Mouse (Mus musculus): ENCODE measurements at regions not wholly inside any gene's neighbourhood (a gene's known extent, or its start where the extent isn't known, plus 50 kb on each side); places are given as distances from the start of the nearest gene placed in this dataset.

- Histone ChIP-seq H3K36me3 (ENCODE audit: insufficient read depth, low read length) (no peaks in the 10 kb centered on the region), H3K4me2 (replicated peaks; ENCODE audit: low read depth, low read length) (no peak overlapping the region), H3K27me3 (replicated peaks; ENCODE audit: insufficient read depth, low read length) (no peaks in the 10 kb centered on the region), H3K9ac (replicated peaks; ENCODE audit: low read depth) (no peak overlapping the region), H3K27ac (ENCODE audit: low read length) (no peak overlapping the region), H3K4me1 (ENCODE audit: insufficient read depth, low read depth, low read length) (no peaks in the 10 kb centered on the region), H3K9me3 (ENCODE audit: low read length) (no peaks in the 10 kb centered on the region), H3K4me3 (ENCODE audit: low read depth, low read length) (no peak overlapping the region)
- ATAC-seq = no peak
- 70% methylated on average over 9 of the region's 9 CpGs for WGBS
- no peak for DNase-seq (ENCODE audit: low spot score)
- no peak for TF ChIP-seq CTCF (IDR thresholded peaks at IDR 0.05)
- no peak for TF ChIP-seq EP300 (IDR thresholded peaks at IDR 0.05)
Observed at GRCm38 (mm10) chr15:24513926-24514325, 899.6 kb downstream of the Basp1 start.

- H3K4me3 ChIP-seq (ENCODE audit: low read depth, low read length) = no peak overlapping the region
- TF ChIP-seq CTCF (IDR thresholded peaks at IDR 0.05) = no peak
- TF ChIP-seq EP300 (IDR thresholded peaks at IDR 0.05) = no peak
- H3K4me1 ChIP-seq (ENCODE audit: insufficient read depth, low read depth, low read length) = no peaks in the 10 kb centered on the region
- no peak for ATAC-seq
- H3K9ac ChIP-seq (replicated peaks; ENCODE audit: low read depth) = no peak overlapping the region
- WGBS = 55% methylated on average over 9 of the region's 9 CpGs
- H3K27ac ChIP-seq (ENCODE audit: low read length) = no peak overlapping the region
- no peaks in the 10 kb centered on the region for H3K36me3 ChIP-seq (ENCODE audit: insufficient read depth, low read length)
- no peaks in the 10 kb centered on the region for H3K27me3 ChIP-seq (replicated peaks; ENCODE audit: insufficient read depth, low read length)
- H3K9me3 ChIP-seq (ENCODE audit: low read length) = no peaks in the 10 kb centered on the region
- no peak for DNase-seq (ENCODE audit: low spot score)
- H3K4me2 ChIP-seq (replicated peaks; ENCODE audit: low read depth, low read length) = no peak overlapping the region
Observed at GRCm38 (mm10) chr15:24501907-24502559, 911.5 kb downstream of the Basp1 start.

- H3K4me3 ChIP-seq (ENCODE audit: low read depth, low read length) = no peak overlapping the region
- no peak overlapping the region for H3K9ac ChIP-seq (replicated peaks; ENCODE audit: low read depth)
- TF ChIP-seq CTCF (IDR thresholded peaks at IDR 0.05) (no peak), EP300 (IDR thresholded peaks at IDR 0.05) (no peak)
- no peak for ATAC-seq
- no peak for DNase-seq (ENCODE audit: low spot score)
- H3K4me1 ChIP-seq (ENCODE audit: insufficient read depth, low read depth, low read length) = no peaks in the 10 kb centered on the region
- H3K4me2 ChIP-seq (replicated peaks; ENCODE audit: low read depth, low read length) = no peak overlapping the region
- H3K27me3 ChIP-seq (replicated peaks; ENCODE audit: insufficient read depth, low read length) = no peaks in the 10 kb centered on the region
- no peaks in the 10 kb centered on the region for H3K9me3 ChIP-seq (ENCODE audit: low read length)
- no peak overlapping the region for H3K27ac ChIP-seq (ENCODE audit: low read length)
- WGBS = 73% methylated on average over 2 of the region's 2 CpGs
- no peaks in the 10 kb centered on the region for H3K36me3 ChIP-seq (ENCODE audit: insufficient read depth, low read length)
Observed at GRCm38 (mm10) chr15:24486235-24486634, 927.3 kb downstream of the Basp1 start.

- DNase-seq (ENCODE audit: low spot score) (no peak), ATAC-seq (no peak)
- Histone ChIP-seq H3K4me3 (ENCODE audit: low read depth, low read length) (no peak overlapping the region), H3K4me2 (replicated peaks; ENCODE audit: low read depth, low read length) (no peak overlapping the region), H3K9me3 (ENCODE audit: low read length) (no peaks in the 10 kb centered on the region), H3K27me3 (replicated peaks; ENCODE audit: insufficient read depth, low read length) (no peaks in the 10 kb centered on the region), H3K4me1 (ENCODE audit: insufficient read depth, low read depth, low read length) (no peaks in the 10 kb centered on the region), H3K9ac (replicated peaks; ENCODE audit: low read depth) (no peak overlapping the region), H3K27ac (ENCODE audit: low read length) (no peak overlapping the region), H3K36me3 (ENCODE audit: insufficient read depth, low read length) (no peaks in the 10 kb centered on the region)
- 67% methylated on average over 1 of the region's 1 CpGs for WGBS
- TF ChIP-seq CTCF (IDR thresholded peaks at IDR 0.05) (no peak), EP300 (IDR thresholded peaks at IDR 0.05) (no peak)
Observed at GRCm38 (mm10) chr15:24468239-24468638, 945.3 kb downstream of the Basp1 start.

GRCm38 (mm10) chr15:24457726-24458125 is 955.8 kb downstream of the Basp1 start:
- no peaks in the 10 kb centered on the region for H3K36me3 ChIP-seq (ENCODE audit: insufficient read depth, low read length)

GRCm38 (mm10) chr15:24433083-24433482 is 980.5 kb downstream of the Basp1 start:
- Histone ChIP-seq H3K4me3 (ENCODE audit: low read depth, low read length) (no peak overlapping the region), H3K36me3 (ENCODE audit: insufficient read depth, low read length) (no peaks in the 10 kb centered on the region), H3K4me1 (ENCODE audit: insufficient read depth, low read depth, low read length) (no peaks in the 10 kb centered on the region), H3K4me2 (replicated peaks; ENCODE audit: low read depth, low read length) (no peak overlapping the region), H3K9ac (replicated peaks; ENCODE audit: low read depth) (no peak overlapping the region), H3K27me3 (replicated peaks; ENCODE audit: insufficient read depth, low read length) (no peaks in the 10 kb centered on the region), H3K27ac (ENCODE audit: low read length) (no peak overlapping the region), H3K9me3 (ENCODE audit: low read length) (no peaks in the 10 kb centered on the region)
- WGBS = 72% methylated on average over 1 of the region's 1 CpGs
- TF ChIP-seq EP300 (IDR thresholded peaks at IDR 0.05) (no peak), CTCF (IDR thresholded peaks at IDR 0.05) (no peak)
- no peak for ATAC-seq
- DNase-seq (ENCODE audit: low spot score) = no peak

More at GRCm38 (mm10) chr15:24457726-24458125, 955.8 kb downstream of the Basp1 start:
- Histone ChIP-seq H3K9me3 (ENCODE audit: low read length) (no peaks in the 10 kb centered on the region), H3K4me3 (ENCODE audit: low read depth, low read length) (no peak overlapping the region), H3K9ac (replicated peaks; ENCODE audit: low read depth) (no peak overlapping the region), H3K4me1 (ENCODE audit: insufficient read depth, low read depth, low read length) (no peaks in the 10 kb centered on the region), H3K27ac (ENCODE audit: low read length) (no peak overlapping the region), H3K4me2 (replicated peaks; ENCODE audit: low read depth, low read length) (no peak overlapping the region), H3K27me3 (replicated peaks; ENCODE audit: insufficient read depth, low read length) (no peaks in the 10 kb centered on the region)
- no peak for DNase-seq (ENCODE audit: low spot score)
- ATAC-seq = no peak
- TF ChIP-seq CTCF (IDR thresholded peaks at IDR 0.05) (no peak), EP300 (IDR thresholded peaks at IDR 0.05) (no peak)
- WGBS = 67% methylated on average over 1 of the region's 1 CpGs

GRCm38 (mm10) chr15:24429154-24429553 is 984.4 kb downstream of the Basp1 start:
- DNase-seq (ENCODE audit: low spot score) = no peak
- WGBS = 78% methylated on average over 5 of the region's 5 CpGs
- no peaks in the 10 kb centered on the region for H3K4me1 ChIP-seq (ENCODE audit: insufficient read depth, low read depth, low read length)
- no peak overlapping the region for H3K4me2 ChIP-seq (replicated peaks; ENCODE audit: low read depth, low read length)
- TF ChIP-seq EP300 (IDR thresholded peaks at IDR 0.05) = no peak
- no peaks in the 10 kb centered on the region for H3K27me3 ChIP-seq (replicated peaks; ENCODE audit: insufficient read depth, low read length)
- no peaks in the 10 kb centered on the region for H3K9me3 ChIP-seq (ENCODE audit: low read length)
- H3K9ac ChIP-seq (replicated peaks; ENCODE audit: low read depth) = no peak overlapping the region
- H3K36me3 ChIP-seq (ENCODE audit: insufficient read depth, low read length) = no peaks in the 10 kb centered on the region
- no peak overlapping the region for H3K27ac ChIP-seq (ENCODE audit: low read length)
- H3K4me3 ChIP-seq (ENCODE audit: low read depth, low read length) = no peak overlapping the region
- no peak for ATAC-seq
